Mouse (Mus musculus) gonadal fat pad, adult 2 months (tissue): ENCODE results near the gene Pip4p1. TPM values are rescaled to one million over a fixed set of nuclear protein-coding genes. Genes with fewer than 3 reads are reported as not detected.

Experiments
- DNase-seq: peaks from one replicate; pipeline ENCODE4 v3.0.0-alpha.2; 2012; ENCODE audit warnings: low read depth
- polyA plus RNA-seq: library from polyadenylated mRNA; depleted of rRNA; stranded (reverse); fragments of >200 nt; gene quantifications from 2 replicates; pipeline ENCODE4 v1.2.3, GENCODE M21; 2012; rRNA removed

Gene Pip4p1
- polyA plus RNA-seq, 1 experiment: 94.6 TPM

- DNase-seq: no peak
Measured at GRCm38 (mm10) chr14:50892541-50893459, 37.9 kb downstream of the Pip4p1 start.

DNA sequence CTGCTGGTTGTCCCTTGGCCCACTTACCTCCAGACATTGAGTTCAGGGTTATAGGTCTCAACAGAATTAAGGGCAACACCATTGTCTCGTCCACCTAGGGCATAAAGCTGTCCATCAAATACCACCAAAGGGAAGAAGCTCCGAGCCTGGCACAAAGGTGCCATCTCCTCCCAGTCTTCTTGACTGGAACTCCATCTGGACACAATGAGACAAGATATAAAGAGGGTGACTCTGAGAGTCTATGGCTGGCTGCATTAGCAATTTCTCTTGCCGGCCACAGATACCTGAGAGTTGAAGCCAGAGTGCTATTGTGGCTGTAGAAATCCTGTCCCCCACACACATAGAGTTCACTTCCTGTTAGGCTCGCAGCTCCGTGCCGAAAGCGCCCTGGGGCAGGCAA, 38.6 kb downstream of the Pip4p1 start:
- DNase-seq: no peak

DNA sequence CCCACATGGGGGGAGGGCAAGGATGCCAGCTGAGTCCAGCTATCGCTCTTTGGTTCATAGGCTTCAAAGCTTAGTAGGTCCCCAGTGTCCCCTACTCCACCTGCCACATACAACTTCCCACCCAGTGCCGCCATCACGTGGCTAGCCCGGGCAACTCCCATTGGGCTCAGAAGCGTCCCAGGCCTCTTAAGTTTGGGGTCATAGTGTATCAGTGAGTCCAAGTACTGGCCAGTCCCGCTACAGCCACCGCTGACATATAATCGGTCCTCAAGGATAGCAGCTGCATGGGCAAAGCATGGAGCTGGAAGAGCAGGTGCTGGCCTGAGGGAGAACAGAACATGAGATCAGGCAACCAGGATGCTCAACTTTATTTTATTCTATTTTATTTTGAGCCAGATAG, 39.0 kb downstream of the Pip4p1 start:
- DNase-seq: no peak

DNA sequence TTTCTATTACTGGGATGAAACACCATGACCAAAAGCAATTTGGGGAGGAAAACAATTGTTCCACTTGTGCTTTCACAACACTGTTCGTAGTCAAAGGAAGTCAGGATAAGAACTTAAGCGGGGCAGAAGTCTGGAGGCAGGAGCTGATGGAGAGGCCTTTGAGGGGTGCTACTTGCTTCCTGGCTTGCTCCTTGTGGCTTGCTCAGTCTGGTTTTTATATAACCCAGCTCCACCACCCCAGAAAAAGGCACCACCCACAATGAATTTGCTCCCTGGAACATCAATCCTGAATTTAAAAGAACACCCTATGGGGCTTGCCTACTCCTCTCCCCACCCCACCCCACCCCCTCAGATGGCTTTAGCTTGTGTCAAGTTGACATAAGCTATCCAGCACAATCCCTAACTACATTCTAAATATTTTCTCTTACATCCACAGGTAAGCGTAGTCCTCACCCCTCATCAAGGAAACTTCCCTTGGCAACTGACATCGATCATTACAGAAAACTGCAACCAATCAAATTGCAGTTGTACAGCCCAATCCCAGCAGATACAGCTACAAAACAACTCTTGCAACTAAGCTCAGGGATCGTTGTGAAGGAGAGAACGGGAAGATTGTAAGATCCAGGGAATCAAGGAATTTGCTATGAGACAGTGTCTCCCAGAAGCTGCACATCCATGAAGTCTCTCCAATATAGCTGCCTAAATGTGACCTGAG, 54.3 kb downstream of the Pip4p1 start:
- no peak for DNase-seq

Other genes starting within 250 kb of the Pip4p1 start
- not detected in 2 replicates for gene Olfr747, start 237.7 kb downstream of the Pip4p1 start, polyA plus RNA-seq
- not detected in 2 replicates for gene Olfr748, start 223.5 kb downstream of the Pip4p1 start, polyA plus RNA-seq
- not detected in 2 replicates for gene Olfr749, start 185.8 kb downstream of the Pip4p1 start, polyA plus RNA-seq
- gene Ttc5, start 145.3 kb downstream of the Pip4p1 start, polyA plus RNA-seq: 31.9 and 32.5 TPM in 2 replicates
- 0.07 TPM in 1 of 2 replicates, not detected in the other for gene Ccnb1ip1, start 123.1 kb downstream of the Pip4p1 start, polyA plus RNA-seq
- 27.1 and 33.3 TPM in 2 replicates for gene Parp2, start 123.0 kb downstream of the Pip4p1 start, polyA plus RNA-seq
- 29.1 and 43.4 TPM in 2 replicates for gene Tep1, start 60.3 kb downstream of the Pip4p1 start, polyA plus RNA-seq
- gene Klhl33, start 33.3 kb downstream of the Pip4p1 start, polyA plus RNA-seq: 2.1 and 2.2 TPM in 2 replicates
- 88.0 and 102 TPM in 2 replicates for gene Osgep, start 6.0 kb downstream of the Pip4p1 start, polyA plus RNA-seq
- gene Apex1, start 5.9 kb downstream of the Pip4p1 start, polyA plus RNA-seq: 53.7 and 58.3 TPM in 2 replicates
- gene Pnp, start 226 bp upstream of the Pip4p1 start, polyA plus RNA-seq: 73.0 and 74.1 TPM in 2 replicates
- 59.5 and 96.5 TPM in 2 replicates for gene Gm49342, start 13.7 kb upstream of the Pip4p1 start, polyA plus RNA-seq
- 5.4 and 6.8 TPM in 2 replicates for gene Pnp2, start 25.1 kb upstream of the Pip4p1 start, polyA plus RNA-seq
- 894 and 1,367 TPM in 2 replicates for gene Rnase10, start 76.9 kb upstream of the Pip4p1 start, polyA plus RNA-seq
- 470 and 637 TPM in 2 replicates for gene Rnase9, start 111.0 kb upstream of the Pip4p1 start, polyA plus RNA-seq
- gene Rnase11, start 119.3 kb upstream of the Pip4p1 start, polyA plus RNA-seq: 17.1 and 17.8 TPM in 2 replicates
- gene Rnase12, start 126.8 kb upstream of the Pip4p1 start, polyA plus RNA-seq: 504 and 632 TPM in 2 replicates
- gene Olfr750, start 143.6 kb upstream of the Pip4p1 start, polyA plus RNA-seq: 0.09 TPM in 1 of 2 replicates, not detected in the other
- gene Rnase4, start 160.2 kb upstream of the Pip4p1 start, polyA plus RNA-seq: 151 and 247 TPM in 2 replicates
- 13.6 and 20.6 TPM in 2 replicates for gene Ang, start 160.3 kb upstream of the Pip4p1 start, polyA plus RNA-seq
- gene Eddm3b, start 183.6 kb upstream of the Pip4p1 start, polyA plus RNA-seq: 172 and 185 TPM in 2 replicates
- gene Rnase6, start 193.1 kb upstream of the Pip4p1 start, polyA plus RNA-seq: 14.7 and 16.5 TPM in 2 replicates
- 5.1 and 7.5 TPM in 2 replicates for gene Rnase1, start 215.9 kb upstream of the Pip4p1 start, polyA plus RNA-seq
- gene Rnase2b, start 231.4 kb upstream of the Pip4p1 start, polyA plus RNA-seq: not detected in 2 replicates